Mouse (Mus musculus) spleen, postnatal 14 days (tissue): ENCODE results near the gene Stk32c.

Source experiments
- DNase-seq, 2 experiments: peaks; one replicate each; pipeline ENCODE4 v3.0.0; 2021 to 2022; ENCODE audit warnings: low spot score in 2 of 2

Gene Stk32c

DNA sequence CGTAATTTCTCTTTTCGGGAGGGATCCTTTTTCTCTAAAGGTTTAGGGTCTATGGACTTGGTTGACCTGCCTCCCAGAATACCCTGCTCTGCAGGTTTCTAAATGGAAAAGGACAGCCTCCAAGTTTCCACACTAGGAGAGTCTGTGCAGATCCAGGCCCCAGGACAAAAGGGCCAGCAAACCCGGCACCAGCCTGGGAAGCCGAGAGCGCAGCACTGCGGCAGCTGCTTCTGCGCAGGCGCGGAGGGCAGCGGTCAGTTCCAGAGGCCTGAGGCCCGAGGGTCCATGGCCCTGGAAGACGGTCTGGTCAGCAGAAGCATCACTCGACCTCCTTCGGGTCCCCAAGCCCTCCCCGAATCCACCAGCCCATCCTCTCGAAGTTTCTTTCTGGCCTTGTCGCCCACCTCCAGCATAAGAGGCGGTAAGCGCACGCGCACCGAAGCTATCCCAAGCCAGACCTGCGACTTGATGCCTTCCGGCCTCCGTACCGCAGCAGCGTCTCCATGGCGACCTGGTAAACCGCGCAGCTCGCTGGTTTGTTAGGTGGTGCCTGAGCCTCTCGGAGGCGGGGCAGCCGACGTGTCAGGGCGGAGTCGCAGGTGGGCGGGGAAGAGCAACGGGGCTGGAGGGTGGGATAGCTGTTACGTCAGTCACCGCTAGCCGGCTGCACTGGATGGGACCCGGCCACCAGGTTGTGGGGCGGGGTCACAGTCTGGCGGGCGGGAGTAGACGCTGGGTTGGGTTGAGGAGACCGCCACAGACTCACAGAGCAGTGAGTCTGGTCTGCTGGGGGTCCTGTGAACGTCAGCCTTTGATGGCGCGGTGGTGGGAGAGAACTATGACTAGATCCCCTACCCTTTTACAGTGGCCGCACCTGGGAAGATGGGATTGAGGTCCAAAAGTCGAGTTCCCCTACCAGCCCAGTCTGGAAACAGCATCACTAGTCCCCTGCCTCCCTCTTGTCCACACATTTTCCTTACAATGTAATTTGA, at the start of gene Stk32c, which contains the start of gene Lrrc27:
TSS of gene Stk32c (minus strand) at position 554 of the 992 bp plus-strand sequence.
TSS of gene Lrrc27 (plus strand) at position 235 of the 992 bp plus-strand sequence.
- DNase-seq: peak; percentile 84 to 88

DNA sequence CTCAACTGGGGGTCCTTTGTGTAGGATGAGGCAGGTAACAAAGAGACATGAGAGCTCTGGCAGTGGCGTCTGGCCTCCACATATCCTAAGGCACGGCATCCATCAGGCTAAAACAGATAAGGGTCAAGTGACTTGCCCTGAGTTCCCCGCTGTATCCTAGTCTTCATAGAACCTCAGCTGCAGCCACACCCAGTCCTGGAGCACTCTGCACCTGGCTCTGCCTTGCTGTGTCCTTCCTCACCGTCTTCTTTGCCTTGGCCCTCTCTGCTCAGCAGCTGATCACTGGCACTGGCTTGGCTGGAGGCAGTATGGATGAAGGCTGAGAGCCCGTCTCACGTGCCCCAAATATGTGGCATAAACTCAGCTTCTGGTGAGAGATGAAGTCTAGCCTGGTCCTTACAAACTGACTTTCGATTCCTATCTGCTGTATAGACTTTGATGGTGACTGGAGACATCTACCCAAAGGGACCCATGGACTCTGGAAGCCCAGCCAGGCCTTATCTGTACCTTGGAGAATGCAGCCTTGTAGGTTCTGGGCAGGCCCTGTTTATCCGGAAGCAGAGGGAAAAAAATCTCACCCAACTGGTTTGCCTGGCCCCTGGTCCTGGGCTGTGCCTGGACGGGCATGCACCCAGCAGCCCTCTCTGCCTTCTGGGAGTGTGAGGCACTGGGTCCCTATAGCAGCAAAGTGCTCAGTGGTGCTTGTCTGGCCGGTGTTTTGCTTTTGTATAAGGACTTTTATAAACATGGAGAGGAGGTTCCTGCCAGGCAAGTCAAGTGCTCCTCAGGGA, 44.8 kb upstream of the Stk32c start:
- no peak for DNase-seq

DNA sequence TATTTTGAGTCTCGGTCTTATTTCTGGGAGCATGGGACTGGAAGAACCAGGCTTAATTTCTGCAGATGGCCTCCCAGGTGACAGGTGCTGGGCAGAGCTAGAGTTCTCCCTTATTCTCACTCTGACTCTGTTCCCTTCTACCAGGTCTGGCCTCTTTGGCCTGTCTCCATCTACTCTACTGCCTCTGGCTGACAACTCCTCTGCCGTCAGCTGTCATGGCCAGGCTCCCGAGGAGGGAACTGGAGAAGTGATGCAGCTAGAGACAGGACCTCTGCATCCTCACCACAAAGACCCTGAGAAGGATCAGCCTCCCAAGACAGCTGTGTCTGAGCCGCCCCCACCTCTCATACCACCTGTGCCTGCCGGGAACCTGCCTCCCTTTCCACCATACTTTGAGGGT, 41.5 kb upstream of the Stk32c start:
- DNase-seq: no peak

DNA sequence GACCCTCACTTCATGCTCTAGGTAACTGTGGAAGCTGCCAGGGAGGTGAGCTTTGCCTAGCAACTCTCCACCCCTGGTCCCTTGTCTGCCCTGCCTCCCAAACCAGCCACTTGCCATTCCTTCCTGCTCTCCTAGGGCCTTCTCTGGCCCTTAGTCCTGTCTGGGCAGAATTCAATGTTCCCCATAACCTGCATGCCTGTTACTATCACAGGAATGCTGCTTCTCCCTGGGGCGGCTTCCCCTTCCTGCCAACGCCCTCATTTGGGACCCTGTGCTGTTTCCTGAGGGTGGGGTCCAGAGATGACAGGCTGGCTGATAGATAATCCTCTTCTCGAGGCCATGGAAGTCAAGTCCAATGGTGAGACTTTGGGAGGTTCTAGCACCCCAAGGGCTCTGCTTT, 40.4 kb upstream of the Stk32c start:
- no peak for DNase-seq

DNA sequence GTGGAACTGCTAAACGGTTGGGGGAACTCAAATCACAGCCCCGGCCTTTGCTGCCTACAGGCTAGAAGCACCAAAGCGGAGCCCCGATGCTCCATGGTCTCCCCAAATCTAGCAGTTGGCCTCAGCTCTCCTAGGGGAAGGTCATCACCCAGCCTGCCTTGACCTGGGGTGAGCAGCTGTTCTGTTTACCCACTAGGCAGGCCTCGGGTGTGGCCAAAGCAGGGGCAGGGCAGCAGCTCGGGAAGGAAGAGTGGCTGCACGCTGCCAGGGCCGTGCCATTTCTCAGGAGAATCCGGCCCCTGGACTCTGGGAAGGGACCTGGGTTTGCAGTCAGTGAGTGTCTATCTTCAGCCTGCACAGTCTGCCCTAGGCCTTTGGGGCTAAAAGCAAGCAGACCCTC, 39.9 kb upstream of the Stk32c start:
- DNase-seq: no peak

DNA sequence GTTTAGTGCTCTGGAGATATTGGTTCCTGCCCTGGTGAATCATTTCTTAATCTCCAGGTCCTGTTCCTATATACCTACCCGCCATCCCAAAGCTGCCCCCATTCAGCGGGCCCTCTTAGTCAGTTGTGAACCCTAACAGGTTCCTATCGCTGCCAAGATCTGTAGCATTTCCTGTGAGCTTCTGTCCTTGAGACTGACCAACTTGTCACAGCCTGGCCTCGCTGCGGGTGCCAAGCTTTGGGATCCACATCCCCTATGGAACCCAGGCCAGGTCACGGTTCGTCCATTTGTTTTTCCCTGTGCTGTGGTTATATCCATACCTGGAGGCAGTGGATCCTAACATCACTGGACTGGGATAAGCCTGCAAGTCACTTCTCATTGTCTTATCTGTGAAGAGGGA, 39.5 kb upstream of the Stk32c start:
- no peak for DNase-seq

DNA sequence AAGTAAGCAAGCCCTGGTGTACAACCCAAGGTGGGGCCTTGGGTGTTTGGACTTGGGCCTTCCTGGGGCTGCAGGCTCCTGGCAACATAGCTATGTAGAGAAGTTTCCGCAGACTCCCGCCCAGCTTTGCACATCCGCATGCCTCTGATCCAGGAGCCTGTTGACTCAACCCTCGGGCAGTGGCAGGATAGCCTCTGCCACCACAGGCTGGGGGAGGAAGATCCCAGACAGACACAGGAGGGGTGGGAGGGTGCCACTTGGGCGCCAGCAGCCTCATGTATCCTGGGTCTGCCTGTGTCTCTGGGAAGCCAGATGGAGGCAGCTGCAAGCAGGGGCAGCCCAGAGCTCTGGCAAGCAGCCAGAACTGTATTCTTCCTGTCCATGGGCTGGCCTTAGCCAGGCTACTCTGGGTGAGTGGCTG, 38.8 kb upstream of the Stk32c start:
- no peak for DNase-seq

DNA sequence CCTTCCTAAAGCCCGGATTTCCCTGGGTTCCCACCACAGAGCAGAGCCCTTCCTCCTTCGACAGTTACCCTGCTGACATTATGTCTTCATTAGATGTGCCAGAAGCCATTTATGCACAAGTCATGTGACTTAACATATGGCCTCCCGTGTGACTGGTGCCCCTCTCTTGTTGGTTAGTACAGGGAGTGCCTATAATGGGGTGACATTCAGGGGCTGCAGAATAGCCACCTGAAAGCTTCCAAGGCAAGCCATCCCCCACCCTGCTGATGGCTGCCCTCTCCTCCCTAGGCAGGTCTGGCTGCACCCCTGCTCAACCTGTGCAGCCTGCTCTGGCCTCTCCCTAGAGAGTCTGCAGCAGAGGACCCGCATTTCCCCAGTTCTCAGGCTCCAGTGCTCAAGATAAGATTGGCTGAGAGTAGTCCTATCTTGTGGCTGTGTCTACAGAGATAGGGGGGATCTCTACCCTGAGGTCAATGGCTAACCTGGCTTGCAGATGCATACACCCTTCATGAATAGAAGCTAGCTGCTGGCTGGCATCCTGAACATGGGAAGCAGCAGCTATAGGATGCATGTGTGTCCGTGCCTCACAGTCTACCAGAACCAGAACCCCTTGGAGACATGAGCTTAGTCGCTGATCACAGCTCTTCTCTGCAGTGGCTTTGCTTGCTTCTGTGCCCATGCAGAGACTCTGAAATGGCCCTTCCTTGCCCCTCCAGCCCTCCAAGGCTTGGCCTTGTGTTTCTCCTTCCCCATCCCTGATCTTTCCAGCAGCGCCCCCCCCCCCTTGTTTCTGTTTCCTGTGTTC, 36.5 kb upstream of the Stk32c start:
- DNase-seq: no peak

DNA sequence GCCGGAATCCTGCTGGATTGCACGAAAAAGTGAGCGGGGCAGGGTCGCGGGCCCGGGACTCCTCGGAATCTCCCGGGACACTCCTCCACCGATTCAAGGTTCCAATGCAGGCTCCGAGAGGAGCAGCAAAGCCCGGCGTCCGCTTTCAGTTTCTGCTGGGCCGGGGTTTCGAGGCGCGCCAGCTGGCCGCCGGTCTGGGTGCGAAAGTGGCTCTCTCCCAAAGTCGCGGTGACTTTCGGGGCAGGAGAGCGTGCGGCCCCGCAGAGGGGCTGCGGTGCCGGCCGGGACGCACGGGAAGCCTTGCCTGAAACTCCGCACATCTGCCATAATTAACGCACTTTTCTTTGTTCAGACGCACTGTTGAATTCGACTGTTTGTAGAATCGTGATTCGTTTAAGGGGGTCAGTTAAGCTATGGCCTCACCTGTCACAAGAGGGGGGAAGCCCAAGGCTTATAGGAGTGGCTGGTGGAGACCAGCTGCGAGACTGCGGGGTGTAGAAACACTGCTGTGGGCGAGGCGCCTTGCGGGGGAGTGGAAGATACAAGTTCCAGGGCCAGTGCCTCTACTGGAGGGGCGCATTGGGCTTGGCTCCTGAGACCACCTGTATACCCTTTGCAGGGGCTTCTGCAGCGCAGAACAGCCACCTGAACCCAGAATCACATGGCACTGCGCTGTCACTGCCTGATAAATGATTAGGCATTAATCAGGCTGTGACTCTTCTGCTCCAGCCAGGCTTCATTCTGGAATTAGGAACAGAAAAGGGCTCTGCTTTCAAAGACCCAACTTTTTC, 35.7 kb upstream of the Stk32c start:
- no peak for DNase-seq

DNA sequence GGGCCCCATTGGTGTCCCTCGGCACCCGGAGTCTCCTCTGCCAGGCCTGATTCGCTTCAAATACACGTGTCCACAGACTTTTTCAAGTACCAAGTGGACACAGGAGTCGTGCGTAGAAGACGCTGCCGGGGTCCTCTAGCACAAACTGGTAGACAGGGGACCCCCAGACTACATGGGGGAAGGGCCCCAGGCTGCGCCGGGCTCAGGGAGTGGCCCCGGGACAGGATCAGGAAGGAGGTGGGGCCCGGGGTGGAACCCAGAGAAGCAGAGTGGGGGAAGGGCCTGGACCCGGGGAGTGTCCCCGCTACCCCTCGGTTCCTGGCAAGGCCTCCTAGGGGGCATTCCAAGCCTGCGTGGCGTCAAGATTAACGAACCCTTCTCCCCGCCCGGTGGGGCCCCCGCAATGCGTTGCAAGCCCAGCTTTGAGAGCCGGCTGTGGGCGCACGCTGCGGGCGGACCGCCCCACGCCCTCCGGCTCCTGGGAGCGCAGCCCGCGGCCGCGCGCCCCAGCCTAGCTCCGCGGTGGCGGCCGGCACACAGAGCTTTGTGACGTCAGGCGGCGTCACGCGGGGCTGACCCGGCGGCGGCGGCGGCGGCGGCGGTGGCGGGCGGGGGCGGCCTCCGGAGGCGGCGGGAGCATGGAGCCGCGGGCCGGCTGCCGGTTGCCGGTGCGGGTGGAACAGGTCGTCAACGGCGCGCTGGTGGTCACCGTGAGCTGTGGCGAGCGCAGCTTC, 34.9 kb upstream of the Stk32c start, which contains the start of gene Pwwp2b:
TSS of gene Pwwp2b (plus strand) at position 602 of the 734 bp plus-strand sequence.
- peak; percentile 27 to 55 for DNase-seq

DNA sequence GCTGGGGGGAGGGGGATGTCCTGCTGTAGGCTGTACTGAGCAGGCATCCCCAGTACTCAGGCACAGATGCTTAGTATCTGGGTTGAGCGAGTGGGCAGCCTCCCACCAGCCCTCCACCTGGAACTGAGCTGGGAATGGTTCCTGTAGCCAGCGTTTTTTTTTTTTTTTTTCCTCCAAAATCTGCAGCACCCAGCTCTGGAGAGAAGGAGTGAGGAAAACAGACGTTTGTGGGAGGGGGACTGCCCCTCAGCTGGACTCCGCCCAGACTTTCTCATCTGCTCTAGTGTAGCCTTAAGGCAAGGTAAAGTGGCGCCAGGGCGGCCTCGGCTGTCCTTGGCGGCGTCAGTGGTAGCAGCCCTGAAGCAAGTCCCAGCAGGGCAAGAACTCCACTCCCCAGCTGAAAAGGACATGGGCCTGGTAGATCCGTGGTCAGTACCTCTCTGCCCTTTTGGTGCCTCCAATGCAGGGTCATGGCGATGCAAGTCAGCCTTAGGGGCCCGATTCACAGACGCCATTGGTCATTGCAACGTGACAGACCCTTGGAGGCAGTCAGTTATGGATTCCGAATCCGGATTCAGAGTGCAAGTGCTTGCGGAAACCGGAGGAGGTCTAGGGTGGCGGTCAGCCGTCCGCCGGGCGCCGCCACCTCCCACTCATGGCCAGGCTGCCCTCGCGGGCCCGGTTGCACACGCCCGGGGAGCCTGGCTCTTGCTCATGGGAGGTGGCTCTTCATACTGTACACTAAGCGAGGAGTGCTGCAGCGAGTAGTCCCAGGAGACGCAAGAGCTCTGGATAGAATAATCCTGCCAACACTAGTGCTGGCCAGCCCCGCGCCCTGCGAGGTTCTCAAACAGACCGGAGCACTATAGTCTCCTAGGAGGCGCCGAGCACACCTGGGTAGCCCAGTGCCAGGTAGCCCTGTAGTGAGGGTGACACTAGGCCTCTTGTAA, 34.1 kb upstream of the Stk32c start:
- no peak for DNase-seq

DNA sequence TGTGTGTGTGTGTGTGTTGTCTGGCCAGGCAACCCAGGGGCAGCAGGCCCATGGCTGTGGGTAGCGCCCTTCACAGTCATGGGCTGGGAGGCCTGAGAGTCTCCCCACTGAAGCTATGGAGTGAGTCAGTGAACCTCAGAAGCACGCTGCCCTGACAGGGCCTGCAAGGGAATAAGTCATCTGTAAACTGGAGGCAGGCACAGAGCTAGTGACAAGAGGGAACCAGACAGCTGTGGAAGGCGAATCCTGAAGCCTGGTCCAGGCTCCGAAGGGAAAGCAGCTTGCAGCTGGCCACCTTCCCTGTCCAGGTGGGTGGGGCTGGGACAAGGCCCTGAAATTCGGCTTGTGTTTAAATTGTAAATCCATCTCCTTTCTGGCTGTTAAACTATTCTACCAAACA, 33.0 kb upstream of the Stk32c start:
- DNase-seq: no peak

DNA sequence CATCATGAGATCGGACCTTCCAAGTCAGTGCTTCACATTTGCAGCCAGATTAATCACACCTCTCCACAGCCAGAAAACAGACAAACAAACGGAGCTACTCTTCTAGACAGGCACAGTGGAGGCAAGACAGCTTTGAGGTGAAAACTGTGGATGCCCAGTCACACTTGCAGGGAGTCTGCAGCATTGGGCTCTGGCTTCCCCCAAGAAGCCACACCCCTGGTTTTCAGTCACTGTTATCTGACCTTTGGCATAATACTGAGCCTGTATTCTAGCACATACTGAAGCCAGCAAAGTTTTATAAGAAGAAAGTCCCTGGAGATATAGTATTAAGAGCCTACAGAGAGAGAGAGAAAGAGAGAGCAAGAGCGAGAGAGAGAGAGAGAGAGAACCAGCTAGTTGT, 26.3 kb upstream of the Stk32c start:
- DNase-seq: no peak

DNA sequence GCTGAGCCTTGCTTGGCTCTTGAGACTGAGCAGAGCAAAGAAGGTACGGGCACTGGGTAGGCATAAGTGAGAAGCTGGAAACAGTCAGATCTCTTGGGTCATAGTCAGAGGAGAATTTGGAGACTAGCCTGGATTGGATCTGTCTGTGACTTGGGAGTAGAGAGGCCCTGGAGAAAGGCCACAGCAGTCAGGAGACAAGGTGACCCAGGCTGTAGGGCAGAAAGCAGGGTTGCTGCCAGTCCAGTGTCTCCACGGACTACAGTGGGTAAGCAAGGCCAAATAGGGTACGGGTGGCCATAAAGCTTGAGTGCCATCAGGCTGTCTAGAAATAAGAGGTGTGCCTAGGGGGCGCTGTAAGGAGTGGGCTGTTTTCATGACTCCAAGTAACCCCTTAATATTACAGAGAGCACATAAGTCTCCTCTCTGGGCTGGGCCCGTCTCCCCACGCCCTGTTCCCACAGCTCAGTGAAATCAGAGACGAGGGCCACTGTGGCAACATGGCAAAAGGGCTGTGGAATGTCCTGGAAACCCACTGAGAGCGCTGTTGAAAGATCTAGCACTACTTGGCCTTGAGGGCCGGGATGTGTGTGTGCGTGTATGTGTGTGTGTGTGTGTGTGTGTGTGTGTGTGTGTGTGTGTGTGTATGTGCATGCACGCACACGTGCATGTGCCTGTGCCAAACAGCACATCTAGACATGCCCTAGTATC, 22.7 kb upstream of the Stk32c start:
- DNase-seq: no peak

DNA sequence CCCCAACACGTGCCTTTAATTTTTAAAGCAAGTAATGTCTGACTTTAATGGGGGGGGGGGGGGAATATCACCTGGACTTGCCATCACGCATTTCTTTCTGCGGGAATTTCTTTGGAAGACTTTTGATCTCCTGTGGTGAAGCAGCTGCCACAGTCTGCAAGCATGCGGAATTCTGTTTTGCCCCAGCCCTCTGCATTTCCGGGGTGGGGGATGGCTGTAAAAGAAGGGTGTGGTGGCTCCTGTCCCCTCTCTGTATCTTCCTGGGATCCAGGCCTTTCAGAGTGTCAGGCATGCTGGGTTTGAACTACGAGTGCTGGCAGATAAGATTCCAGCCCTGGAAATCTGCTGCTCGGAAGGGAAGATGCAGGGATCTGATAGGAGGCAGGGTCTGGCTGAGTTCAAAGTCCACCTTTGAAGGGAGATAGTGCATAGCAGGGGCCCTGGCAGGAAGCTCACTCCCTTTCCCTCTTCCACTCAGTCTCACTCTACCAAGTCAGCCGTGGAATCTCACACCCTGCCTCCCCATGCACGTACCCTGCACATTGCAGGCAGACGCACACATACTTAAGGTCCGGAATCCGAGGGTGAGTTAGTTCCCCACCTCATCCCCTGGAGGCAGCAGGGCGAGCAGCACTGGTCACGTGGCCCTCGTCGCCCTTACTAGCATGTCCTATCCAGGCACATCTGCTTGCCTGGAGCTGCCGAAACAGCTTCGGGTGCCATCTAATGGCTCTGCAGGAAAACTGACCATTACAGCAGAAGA, 21.5 kb upstream of the Stk32c start:
- no peak for DNase-seq

DNA sequence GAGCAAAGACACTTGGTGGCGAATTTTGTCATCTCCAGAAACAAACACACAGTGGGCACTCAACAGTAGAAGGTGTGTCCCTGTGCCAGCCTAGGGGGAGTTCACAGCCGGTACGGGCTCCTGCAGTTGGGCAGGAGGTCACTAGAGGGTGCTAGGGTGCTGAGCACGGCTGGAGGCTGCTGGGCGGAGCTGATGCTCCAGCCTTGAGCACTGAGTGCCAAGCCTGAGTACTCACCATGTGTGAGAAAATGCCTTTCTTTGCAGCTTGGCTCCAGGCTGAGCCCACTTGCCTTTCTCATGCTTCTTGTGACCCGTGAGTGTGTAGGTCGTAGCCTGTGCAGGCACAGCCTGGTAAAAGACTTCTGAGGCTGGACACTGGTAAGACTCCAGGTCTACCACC, 20.6 kb upstream of the Stk32c start:
- peak; percentile 64 to 77 for DNase-seq

DNA sequence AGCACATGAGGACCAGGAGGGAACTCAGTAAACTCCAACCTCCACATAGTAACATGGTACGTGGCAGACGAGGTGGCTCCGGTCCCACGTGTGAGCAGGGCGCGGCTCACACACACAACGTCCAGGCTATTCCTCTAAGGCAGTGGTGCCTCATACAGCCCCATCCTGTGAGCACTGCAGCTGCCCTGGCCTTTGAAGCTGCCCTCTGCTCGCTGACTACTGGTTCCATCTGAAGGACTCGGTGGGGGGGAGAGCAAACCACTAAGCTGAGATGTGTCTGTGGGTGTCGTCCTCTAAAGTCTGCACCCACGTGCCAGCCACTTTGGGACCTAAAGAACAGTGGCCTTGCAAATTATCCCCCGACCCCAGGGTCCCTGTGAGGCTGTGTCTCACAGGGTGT, 17.1 kb upstream of the Stk32c start:
- no peak for DNase-seq

DNA sequence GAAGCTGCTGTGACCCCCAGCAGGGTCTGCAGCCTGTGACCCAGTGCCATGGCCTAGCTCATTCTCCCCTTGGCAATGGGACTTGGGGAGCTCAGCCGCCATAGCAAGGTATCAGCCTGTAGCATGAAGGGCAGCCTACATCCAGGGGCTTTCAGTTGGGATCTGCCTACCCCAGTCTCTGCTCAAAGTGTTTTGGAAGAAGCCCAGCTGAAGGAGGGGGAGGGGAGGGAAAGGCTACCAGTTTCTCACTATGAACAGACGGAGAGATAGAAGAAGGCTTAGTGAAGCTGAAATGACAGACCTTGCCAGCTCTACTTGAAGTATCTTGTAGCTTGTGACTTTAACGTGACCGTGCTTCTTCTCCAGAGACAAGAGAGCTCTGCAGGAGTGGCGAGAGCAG, 16.7 kb upstream of the Stk32c start:
- no peak for DNase-seq
